Mouse (Mus musculus): ENCODE data around the gene Wfdc12. TPM values are rescaled to one million over a fixed set of nuclear protein-coding genes. Genes with fewer than 3 reads are reported as not detected.
"Not testable (repeated sequence)": the region's sequence is repeated elsewhere in the genome, so short reads cannot be mapped to it uniquely, and the experiment has no call there.

The Wfdc12 gene
- polyA plus RNA-seq, 1 experiment from 2014 or later, result not detected

DNA sequence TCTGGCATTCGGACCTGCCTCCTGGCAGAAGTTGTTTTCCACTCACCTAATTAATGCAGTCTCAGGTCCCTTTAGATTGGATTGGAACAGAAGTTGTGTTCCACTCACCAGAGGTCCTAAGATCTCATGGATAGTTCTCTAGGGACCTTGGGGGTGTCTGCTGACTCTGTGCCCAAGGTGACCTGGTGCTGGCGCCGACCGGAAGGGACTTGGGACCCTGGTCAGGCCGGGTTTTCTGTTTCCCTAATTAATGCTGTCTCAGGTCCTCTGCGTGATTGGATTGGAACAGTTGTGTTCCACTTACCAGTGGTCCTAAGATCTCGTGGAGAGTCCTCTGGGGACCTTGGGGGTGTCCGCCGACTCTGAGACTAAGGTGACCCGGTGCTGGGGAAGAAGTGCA is 15.6 kb upstream of the Wfdc12 start:
- 89% methylated on average over 10 of the region's 10 CpGs for WGBS

DNA sequence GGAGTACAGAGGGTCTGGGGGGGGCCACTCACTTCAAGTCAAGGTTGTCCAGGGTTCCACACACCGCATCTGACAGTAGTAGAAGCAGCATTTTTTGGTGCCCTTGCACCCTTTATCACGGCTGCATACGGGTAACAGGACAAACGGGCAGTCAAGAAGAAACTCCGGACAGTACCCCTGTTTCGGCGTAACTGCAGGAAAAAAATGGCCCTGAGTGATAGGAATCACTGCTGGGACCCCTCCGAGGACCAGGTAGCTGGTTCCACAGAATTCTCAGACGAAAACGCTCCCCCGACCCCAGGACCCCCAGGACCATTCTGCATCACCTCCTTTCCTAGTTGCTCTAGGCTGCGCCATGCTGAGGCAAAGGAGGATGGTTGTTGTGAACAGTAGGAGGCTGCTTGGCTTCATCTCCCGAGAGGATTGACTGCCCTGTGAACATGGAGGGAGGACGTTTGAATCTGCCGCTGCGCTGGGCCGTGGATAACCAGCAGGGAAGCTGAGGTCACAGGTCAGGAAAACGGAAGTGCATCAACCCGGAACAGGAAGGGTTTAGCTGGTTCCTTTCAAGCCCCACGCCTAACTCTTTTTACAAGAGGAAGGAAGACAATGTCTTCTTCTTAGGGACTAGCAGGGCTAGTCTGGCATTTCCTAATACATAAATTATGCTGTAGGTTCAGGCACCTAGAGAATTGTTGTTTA is 9.4 kb upstream of the Wfdc12 start, which contains the start of gene Wfdc15a:
Gene Wfdc15a (minus strand): TSS at position 505 of the 702 bp plus-strand sequence.
- ATAC-seq (ENCODE audit: low FRiP score) (no peak), DNase-seq (ENCODE audit: low spot score) (no peak)
- H3K9me3 ChIP-seq (ENCODE audit: control insufficient read depth, low read length), result no peaks in the 10 kb centered on the region
- no peak within 1 kb of the TSS for H3K9ac ChIP-seq
- H3K4me3 ChIP-seq (replicated peaks; ENCODE audit: low read length), result no peak within 1 kb of the TSS
- H3K27me3 ChIP-seq (ENCODE audit: control insufficient read depth, insufficient read depth, low read length), result no peaks in the 10 kb centered on the region
- no peaks in the 10 kb centered on the region for H3K4me1 ChIP-seq (replicated peaks; ENCODE audit: control insufficient read depth, insufficient read depth, low read length)
- H3K4me2 ChIP-seq (replicated peaks), result no peak within 1 kb of the TSS
- H3K27ac ChIP-seq, result no peak within 1 kb of the TSS
- no peaks in the 10 kb centered on the region for H3K36me3 ChIP-seq (replicated peaks; ENCODE audit: control insufficient read depth, insufficient read depth)
- WGBS, result 75% methylated on average over 20 of the region's 20 CpGs

More for the DNA sequence above, 15.6 kb upstream of the Wfdc12 start:
- not testable (repeated sequence) for H3K9ac ChIP-seq; H3K36me3 ChIP-seq (replicated peaks; ENCODE audit: control insufficient read depth, insufficient read depth); H3K4me1 ChIP-seq (replicated peaks; ENCODE audit: control insufficient read depth, insufficient read depth, low read length); H3K9me3 ChIP-seq (ENCODE audit: control insufficient read depth, low read length); H3K4me3 ChIP-seq (replicated peaks; ENCODE audit: low read length); H3K27me3 ChIP-seq (ENCODE audit: control insufficient read depth, insufficient read depth, low read length); ATAC-seq (ENCODE audit: low FRiP score); DNase-seq (ENCODE audit: low spot score); H3K27ac ChIP-seq; H3K4me2 ChIP-seq (replicated peaks)

DNA sequence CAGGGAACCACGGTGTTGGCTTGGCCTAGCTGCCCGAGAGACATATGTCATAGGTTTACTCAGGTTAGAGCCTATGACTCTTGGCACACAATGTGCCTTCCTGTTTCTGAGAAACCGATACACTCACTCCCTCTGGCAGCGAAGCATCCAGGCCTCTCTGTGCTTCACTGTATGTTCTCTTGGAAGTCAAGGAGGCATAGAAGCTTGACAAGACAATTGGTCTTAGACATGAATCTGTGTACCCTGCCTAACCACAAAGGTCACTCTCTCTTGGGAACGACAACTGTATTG is 6.2 kb upstream of the Wfdc12 start:
- WGBS, result 85% methylated on average over 5 of the region's 5 CpGs
- no peaks in the 10 kb centered on the region for H3K27me3 ChIP-seq (ENCODE audit: control insufficient read depth, insufficient read depth, low read length)
- H3K9me3 ChIP-seq (ENCODE audit: control insufficient read depth, low read length), result no peaks in the 10 kb centered on the region

DNA sequence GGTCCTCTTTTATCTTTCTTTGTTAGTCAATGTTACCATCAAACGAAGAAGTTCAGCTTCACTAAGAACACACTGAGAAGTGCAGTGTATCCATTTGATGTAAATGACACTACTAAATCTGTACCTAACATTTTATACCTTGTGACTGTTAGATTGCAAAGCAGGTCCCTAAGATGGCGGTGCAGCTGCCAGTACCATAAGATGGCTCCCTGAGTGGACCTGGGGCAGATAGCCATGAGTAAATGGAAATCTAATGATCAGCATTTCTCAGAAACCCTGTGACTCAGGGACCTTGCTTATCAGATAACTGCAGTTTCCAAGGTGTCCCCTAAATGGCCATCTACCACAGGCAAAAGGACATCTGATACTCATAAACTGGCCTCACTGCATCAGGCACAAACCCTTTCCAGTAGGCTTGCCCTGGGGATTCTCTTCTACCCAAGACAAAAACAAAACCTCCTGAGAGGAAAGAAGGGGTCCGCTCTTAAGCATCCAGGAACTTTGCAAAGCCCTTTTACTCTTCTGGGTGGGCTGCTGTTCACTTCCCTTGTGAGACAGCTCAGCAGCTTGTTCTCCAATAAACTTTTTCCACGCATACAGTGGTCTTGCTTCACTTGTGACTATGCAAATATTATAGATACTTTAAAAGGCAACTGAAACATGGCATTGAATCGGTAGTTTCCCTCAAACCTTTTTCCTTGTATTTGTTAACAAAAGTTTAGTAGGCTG is 5.7 kb upstream of the Wfdc12 start:
- no peak overlapping the region for H3K27ac ChIP-seq
- no peak overlapping the region for H3K4me3 ChIP-seq (replicated peaks; ENCODE audit: low read length)
- ATAC-seq (ENCODE audit: low FRiP score) (no peak), DNase-seq (ENCODE audit: low spot score) (no peak)
- H3K9me3 ChIP-seq (ENCODE audit: control insufficient read depth, low read length), result no peaks in the 10 kb centered on the region
- H3K4me1 ChIP-seq (replicated peaks; ENCODE audit: control insufficient read depth, insufficient read depth, low read length), result no peaks in the 10 kb centered on the region
- no peaks in the 10 kb centered on the region for H3K27me3 ChIP-seq (ENCODE audit: control insufficient read depth, insufficient read depth, low read length)
- H3K36me3 ChIP-seq (replicated peaks; ENCODE audit: control insufficient read depth, insufficient read depth), result no peaks in the 10 kb centered on the region
- no peak overlapping the region for H3K4me2 ChIP-seq (replicated peaks)
- no peak overlapping the region for H3K9ac ChIP-seq
- 89% methylated on average over 5 of the region's 5 CpGs for WGBS

More for the DNA sequence above, 6.2 kb upstream of the Wfdc12 start:
- Histone ChIP-seq H3K9ac (no peak overlapping the region), H3K27ac (no peak overlapping the region), H3K36me3 (replicated peaks; ENCODE audit: control insufficient read depth, insufficient read depth) (no peaks in the 10 kb centered on the region), H3K4me1 (replicated peaks; ENCODE audit: control insufficient read depth, insufficient read depth, low read length) (no peaks in the 10 kb centered on the region), H3K4me2 (replicated peaks) (no peak overlapping the region), H3K4me3 (replicated peaks; ENCODE audit: low read length) (no peak overlapping the region)
- DNase-seq (ENCODE audit: low spot score), result no peak
- no peak for ATAC-seq (ENCODE audit: low FRiP score)

DNA sequence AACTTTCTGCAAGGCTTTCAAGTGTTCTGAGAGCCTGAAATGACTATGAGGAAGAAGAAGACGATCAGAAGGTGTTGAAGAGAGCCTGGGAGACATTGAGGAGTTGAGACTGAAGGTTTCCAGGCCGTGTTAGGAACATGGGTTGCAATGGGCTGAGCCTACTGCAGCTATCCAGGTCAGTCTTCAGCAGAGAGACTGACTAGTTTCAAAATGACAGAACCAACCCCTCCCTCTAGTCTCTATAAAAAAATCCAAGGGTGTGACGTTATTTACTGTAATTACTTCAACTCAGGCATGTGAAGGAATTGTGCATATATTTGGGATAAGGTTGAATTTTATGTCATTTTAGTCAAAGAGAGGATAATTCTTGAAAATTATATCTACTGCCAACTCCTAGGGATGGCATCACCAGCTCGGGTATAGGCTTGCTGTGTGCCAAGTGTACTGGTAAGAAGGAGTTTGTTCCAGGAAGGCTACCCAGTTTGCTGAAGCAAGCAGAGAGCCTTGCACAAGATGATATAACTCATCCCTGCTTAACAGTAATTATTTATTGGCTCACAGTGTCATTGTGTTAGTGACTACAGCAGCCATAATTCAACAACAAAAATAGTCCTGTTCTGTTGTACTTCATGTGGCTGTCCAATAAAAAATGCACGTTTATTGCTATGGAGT is 4.7 kb upstream of the Wfdc12 start:
- Histone ChIP-seq H3K4me1 (replicated peaks; ENCODE audit: control insufficient read depth, insufficient read depth, low read length) (no peaks in the 10 kb centered on the region), H3K9ac (no peak overlapping the region), H3K4me2 (replicated peaks) (no peak overlapping the region), H3K27me3 (ENCODE audit: control insufficient read depth, insufficient read depth, low read length) (no peaks in the 10 kb centered on the region), H3K9me3 (ENCODE audit: control insufficient read depth, low read length) (no peaks in the 10 kb centered on the region), H3K4me3 (replicated peaks; ENCODE audit: low read length) (no peak overlapping the region), H3K27ac (no peak overlapping the region), H3K36me3 (replicated peaks; ENCODE audit: control insufficient read depth, insufficient read depth) (no peaks in the 10 kb centered on the region)
- WGBS, result 83% methylated on average over 5 of the region's 5 CpGs
- DNase-seq (ENCODE audit: low spot score) (no peak), ATAC-seq (ENCODE audit: low FRiP score) (no peak)

DNA sequence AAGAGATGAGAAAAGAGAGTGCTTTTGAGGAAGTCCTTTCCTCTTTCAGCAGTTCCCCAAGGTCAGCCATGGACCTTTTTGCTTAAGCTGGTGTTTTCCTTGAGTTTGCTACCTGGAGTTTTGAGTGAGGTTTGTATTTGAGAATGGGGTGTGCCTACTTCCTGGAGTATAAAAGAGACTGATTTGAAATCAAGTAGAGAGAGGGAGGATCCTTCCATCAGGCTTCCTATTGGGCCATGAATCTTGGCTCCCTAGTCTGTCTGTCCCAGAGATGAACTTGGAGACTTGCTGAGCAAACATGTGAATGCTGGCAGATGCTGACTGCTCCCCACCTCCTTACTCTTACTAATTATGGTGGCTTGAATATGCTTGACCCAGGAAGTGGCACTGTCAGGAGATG is 1.9 kb upstream of the Wfdc12 start:
- Histone ChIP-seq H3K9me3 (ENCODE audit: control insufficient read depth, low read length) (no peaks in the 10 kb centered on the region), H3K4me3 (replicated peaks; ENCODE audit: low read length) (no peak overlapping the region), H3K9ac (no peak overlapping the region), H3K4me2 (replicated peaks) (no peak overlapping the region), H3K36me3 (replicated peaks; ENCODE audit: control insufficient read depth, insufficient read depth) (no peaks in the 10 kb centered on the region), H3K4me1 (replicated peaks; ENCODE audit: control insufficient read depth, insufficient read depth, low read length) (no peaks in the 10 kb centered on the region), H3K27me3 (ENCODE audit: control insufficient read depth, insufficient read depth, low read length) (no peaks in the 10 kb centered on the region), H3K27ac (no peak overlapping the region)
- DNase-seq (ENCODE audit: low spot score), result no peak
- no peak for ATAC-seq (ENCODE audit: low FRiP score)

DNA sequence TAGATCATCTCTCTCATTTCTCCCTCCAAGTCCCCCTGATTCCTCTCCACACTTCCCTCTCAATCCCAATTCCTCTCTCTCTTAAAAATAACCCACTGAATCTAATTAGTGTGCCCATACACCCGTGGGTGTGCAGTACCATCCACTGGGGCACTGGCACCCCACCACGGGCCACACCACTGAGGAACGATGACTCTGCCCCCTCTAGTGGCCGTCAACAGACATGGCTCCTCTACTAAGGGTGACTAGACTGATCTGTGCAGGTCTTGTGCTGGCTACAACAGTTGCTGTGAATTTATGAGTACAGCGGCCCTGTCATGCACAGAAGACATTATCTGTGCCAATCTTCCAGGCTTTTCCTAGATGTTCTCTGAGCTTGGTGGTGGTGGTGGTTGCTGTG is 1.7 kb downstream of the Wfdc12 start:
- Histone ChIP-seq H3K4me3 (replicated peaks; ENCODE audit: low read length) (no peak overlapping the region), H3K27me3 (ENCODE audit: control insufficient read depth, insufficient read depth, low read length) (no peaks in the 10 kb centered on the region), H3K4me2 (replicated peaks) (no peak overlapping the region), H3K36me3 (replicated peaks; ENCODE audit: control insufficient read depth, insufficient read depth) (no peaks in the 10 kb centered on the region), H3K9ac (no peak overlapping the region), H3K27ac (no peak overlapping the region), H3K9me3 (ENCODE audit: control insufficient read depth, low read length) (no peaks in the 10 kb centered on the region), H3K4me1 (replicated peaks; ENCODE audit: control insufficient read depth, insufficient read depth, low read length) (no peaks in the 10 kb centered on the region)
- 29% methylated on average over 5 of the region's 5 CpGs for WGBS
- no peak for ATAC-seq (ENCODE audit: low FRiP score)
- DNase-seq (ENCODE audit: low spot score), result no peak

DNA sequence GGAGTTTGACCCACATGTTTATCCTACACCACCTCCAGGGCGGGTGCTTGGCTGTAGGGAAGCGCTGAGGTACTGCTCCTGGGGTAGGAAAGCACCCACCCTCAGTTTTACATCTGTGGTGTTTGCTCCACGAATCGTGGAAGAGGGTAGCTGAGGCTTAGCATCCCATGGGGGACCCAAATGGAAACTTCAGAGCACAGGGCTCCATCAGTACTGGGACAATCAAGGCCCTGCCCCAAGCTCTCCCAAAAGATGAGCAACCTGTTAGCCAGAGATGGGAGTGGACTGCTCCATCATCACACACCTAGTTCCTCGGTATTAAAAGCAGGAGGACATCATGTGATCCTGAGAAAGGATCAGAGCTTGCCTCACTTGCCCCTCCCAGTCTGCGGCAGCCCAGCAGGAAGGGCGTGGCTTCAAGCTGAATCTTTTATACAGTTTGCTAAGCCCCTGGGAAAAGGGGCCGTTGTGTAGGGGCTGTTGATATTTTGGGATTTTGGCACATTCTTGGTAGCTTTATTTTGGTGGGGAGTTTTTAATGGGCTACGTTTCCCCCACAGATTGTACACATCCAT is 6.2 kb downstream of the Wfdc12 start:
- Histone ChIP-seq H3K36me3 (replicated peaks; ENCODE audit: control insufficient read depth, insufficient read depth) (no peaks in the 10 kb centered on the region), H3K4me1 (replicated peaks; ENCODE audit: control insufficient read depth, insufficient read depth, low read length) (no peaks in the 10 kb centered on the region), H3K9me3 (ENCODE audit: control insufficient read depth, low read length) (no peaks in the 10 kb centered on the region), H3K4me2 (replicated peaks) (no peak overlapping the region), H3K9ac (no peak overlapping the region), H3K27me3 (ENCODE audit: control insufficient read depth, insufficient read depth, low read length) (no peaks in the 10 kb centered on the region), H3K4me3 (replicated peaks; ENCODE audit: low read length) (no peak overlapping the region), H3K27ac (no peak overlapping the region)
- ATAC-seq (ENCODE audit: low FRiP score) (no peak), DNase-seq (ENCODE audit: low spot score) (no peak)
- 43% methylated on average over 9 of the region's 9 CpGs for WGBS

DNA sequence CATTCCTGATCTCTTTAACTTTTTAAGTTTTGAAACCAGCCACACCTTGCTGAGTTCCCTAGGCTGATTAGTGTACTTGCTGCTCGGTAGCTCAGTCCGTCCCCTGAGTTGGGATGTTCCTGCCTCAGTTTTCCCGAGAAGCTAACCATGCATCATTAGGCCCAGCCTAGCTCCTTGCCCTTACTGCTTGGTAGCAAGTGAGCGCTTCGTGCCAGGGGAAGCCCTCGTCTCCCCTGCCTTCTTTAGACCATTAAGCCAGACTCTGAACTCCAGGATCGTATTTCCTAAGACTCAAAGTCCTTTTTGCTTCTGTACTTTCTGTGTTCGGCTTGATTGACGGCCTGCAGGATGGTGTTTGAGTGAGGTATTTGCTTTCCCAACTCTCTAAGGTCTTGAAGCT is 7.1 kb downstream of the Wfdc12 start:
- Histone ChIP-seq H3K4me2 (replicated peaks) (no peak overlapping the region), H3K27me3 (ENCODE audit: control insufficient read depth, insufficient read depth, low read length) (no peaks in the 10 kb centered on the region), H3K4me3 (replicated peaks; ENCODE audit: low read length) (no peak overlapping the region), H3K4me1 (replicated peaks; ENCODE audit: control insufficient read depth, insufficient read depth, low read length) (no peaks in the 10 kb centered on the region), H3K27ac (no peak overlapping the region), H3K36me3 (replicated peaks; ENCODE audit: control insufficient read depth, insufficient read depth) (no peaks in the 10 kb centered on the region), H3K9ac (no peak overlapping the region), H3K9me3 (ENCODE audit: control insufficient read depth, low read length) (no peaks in the 10 kb centered on the region)
- ATAC-seq (ENCODE audit: low FRiP score) (no peak), DNase-seq (ENCODE audit: low spot score) (no peak)
- 78% methylated on average over 9 of the region's 9 CpGs for WGBS
